Mouse (Mus musculus) G1E (cell line): ENCODE results near the gene Gm28043.

Experiments
- CTCF ChIP-seq: IDR thresholded peaks from 2 replicates; pipeline ENCODE4 v1.5.1; 2012; ENCODE audit warnings: low read depth, low read length, inconsistent platforms, mixed read lengths
- GATA1 ChIP-seq: IDR thresholded peaks from 2 replicates; pipeline ENCODE4 v1.6.1; 2012; ENCODE audit warnings: borderline replicate concordance, low read length, inconsistent platforms, mixed read lengths
- GATA2 ChIP-seq: IDR thresholded peaks from 2 replicates; pipeline ENCODE4 v1.6.1; 2012; ENCODE audit warnings: low read depth, low read length, inconsistent platforms, borderline replicate concordance
- POLR2AphosphoS5 ChIP-seq: IDR thresholded peaks from 2 replicates; pipeline ENCODE4 v1.6.1; 2012; ENCODE audit warnings: low read depth, low read length, inconsistent platforms; ENCODE audit not compliant: insufficient replicate concordance
- TAL1 ChIP-seq: conservative IDR thresholded peaks from 2 replicates; pipeline ENCODE4 v1.6.1; 2012; ENCODE audit warnings: low read depth, low read length, inconsistent platforms, mixed read lengths

DNA sequence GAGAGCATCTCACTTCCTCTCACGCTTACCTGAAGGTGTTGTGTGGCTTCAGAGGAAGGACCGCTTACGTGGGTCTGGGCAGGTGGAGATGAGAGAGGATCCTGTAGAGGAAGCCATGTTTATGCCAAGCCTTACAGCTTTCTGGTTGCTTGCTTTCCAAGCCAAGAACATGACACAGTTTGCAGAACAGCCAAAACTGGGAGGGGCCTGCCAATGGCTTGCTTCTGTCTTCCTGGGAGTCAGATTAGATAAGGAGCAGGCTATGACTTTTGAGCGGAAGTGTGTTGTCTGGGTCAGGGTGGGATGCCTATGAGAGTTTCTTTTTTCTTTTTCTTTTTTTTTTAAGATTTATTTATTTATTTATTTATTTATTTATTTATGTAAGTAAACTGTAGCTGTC is 22.7 kb downstream of the Gm28043 start:
- TF ChIP-seq CTCF (no peak), GATA1 (no peak), POLR2AphosphoS5 (no peak), TAL1 (no peak), GATA2 (no peak)
